Mouse (Mus musculus) embryonic fibroblast, embryonic 13.5 days (primary cell): Measurements from ENCODE around the gene Gatad1. TPM values are rescaled to one million over a fixed set of nuclear protein-coding genes. Genes with fewer than 3 reads are reported as not detected.
"Not testable (repeated sequence)": the region's sequence is repeated elsewhere in the genome, so short reads cannot be mapped to it uniquely, and the experiment has no call there.

ENCODE experiments used
- H3K27ac ChIP-seq: 2 replicates; pipeline ENCODE4 v1.5.1; 2012; ENCODE audit warnings: low read length, control low read depth, inconsistent platforms; ENCODE audit not compliant: insufficient read depth
- H3K4me1 ChIP-seq: 2 replicates; pipeline ENCODE4 v1.6.1; 2011; ENCODE audit warnings: low read length; ENCODE audit not compliant: control insufficient read depth, insufficient read depth
- H3K4me3 ChIP-seq: 2 replicates; pipeline ENCODE4 v1.5.1; 2011; ENCODE audit warnings: mild to moderate bottlenecking, control low read depth, low read length; ENCODE audit not compliant: insufficient read depth
- CTCF ChIP-seq: IDR thresholded peaks from 2 replicates; pipeline ENCODE4 v1.5.1; 2011; ENCODE audit warnings: mild to moderate bottlenecking, control low read depth, low read length, moderate library complexity, borderline replicate concordance; ENCODE audit not compliant: insufficient read depth
- POLR2A ChIP-seq: IDR thresholded peaks from 2 replicates; pipeline ENCODE4 v1.6.1; 2011; ENCODE audit warnings: low read depth, mild to moderate bottlenecking, control low read depth, low read length, moderate library complexity
- polyA plus RNA-seq: library from polyadenylated mRNA; stranded (reverse); fragments of >200 nt; gene quantifications from 2 replicates; pipeline ENCODE4 v1.2.4, GENCODE M21; 2011; ENCODE audit warnings: low read depth; ENCODE audit not compliant: missing spikeins, insufficient read length

Gene Gatad1
- polyA plus RNA-seq, 1 experiment, result 163 TPM

DNA sequence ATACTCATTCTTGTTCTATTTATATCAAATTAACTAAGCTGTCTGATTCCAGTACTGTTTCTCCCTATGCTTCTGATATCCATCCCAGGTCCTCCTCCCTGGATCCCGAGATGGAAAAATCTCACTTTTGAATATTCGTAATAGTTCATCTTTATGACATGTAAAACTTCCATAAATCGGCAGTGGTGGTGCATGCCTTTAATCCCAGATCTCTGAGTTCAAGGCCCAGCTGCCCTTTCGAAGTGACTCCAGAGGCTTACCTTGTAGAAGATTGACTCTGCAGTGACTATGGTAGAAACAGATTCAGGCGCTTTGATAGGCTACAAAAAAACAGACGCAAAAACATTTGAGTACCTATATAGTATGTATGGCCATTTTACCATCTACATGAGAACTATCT is 12.4 kb downstream of the Gatad1 start:
- no peak for TF ChIP-seq CTCF
- no peak for TF ChIP-seq POLR2A
- Histone ChIP-seq H3K27ac (no peak overlapping the region), H3K4me1 (no peaks in the 10 kb centered on the region), H3K4me3 (no peak overlapping the region)

DNA sequence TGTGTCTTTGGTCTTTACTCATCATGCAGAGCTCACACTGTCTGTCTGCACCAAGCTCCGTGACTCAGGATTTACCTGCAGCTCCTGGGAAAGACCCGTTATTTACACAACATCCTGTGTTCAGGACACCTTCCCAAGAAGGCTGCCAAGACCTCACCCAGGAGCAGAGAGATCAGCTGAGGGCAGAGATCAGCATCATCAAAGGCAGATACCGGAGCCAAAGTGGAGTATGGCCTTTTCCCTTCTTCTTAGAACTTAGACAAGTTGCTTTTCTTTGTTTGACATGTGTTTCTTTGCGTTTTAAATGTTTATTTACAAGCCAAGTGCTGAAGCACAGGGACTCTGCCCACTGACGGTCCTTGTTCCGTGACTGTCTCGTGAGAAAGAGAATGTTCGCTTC is 21.7 kb downstream of the Gatad1 start:
- H3K4me1 ChIP-seq, result no peaks in the 10 kb centered on the region
- H3K27ac ChIP-seq, result no peak overlapping the region
- TF ChIP-seq CTCF (no peak), POLR2A (no peak)
- no peak overlapping the region for H3K4me3 ChIP-seq

GRCm38 (mm10) chr5:3633951-3634350 is 23.0 kb downstream of the Gatad1 start:
- H3K4me1 ChIP-seq, result no peaks in the 10 kb centered on the region
- TF ChIP-seq POLR2A (no peak), CTCF (no peak)
- H3K4me3 ChIP-seq, result no peak overlapping the region
- no peak overlapping the region for H3K27ac ChIP-seq

DNA sequence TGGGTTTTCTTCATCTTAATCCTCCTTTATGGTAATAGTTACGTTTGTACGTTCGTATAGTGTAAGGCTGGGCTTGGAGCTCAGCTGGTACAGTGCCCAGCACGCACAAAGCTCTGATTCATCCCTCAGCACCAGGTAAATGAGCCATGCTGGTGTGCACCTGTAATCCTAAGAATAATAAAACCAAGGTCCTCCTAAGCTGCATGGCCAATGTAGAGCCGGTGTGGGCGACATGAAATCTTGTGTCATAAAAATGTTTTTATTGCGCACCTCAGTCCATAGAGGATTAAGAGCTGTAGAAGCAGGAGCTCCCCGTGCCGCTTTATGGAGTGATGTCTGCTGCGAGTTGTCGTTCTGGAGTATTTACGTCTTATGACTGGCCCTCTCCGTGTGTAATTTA is 23.7 kb downstream of the Gatad1 start:
- H3K4me3 ChIP-seq, result no peak overlapping the region
- no peaks in the 10 kb centered on the region for H3K4me1 ChIP-seq
- H3K27ac ChIP-seq, result no peak overlapping the region
- TF ChIP-seq CTCF (no peak), POLR2A (no peak)

DNA sequence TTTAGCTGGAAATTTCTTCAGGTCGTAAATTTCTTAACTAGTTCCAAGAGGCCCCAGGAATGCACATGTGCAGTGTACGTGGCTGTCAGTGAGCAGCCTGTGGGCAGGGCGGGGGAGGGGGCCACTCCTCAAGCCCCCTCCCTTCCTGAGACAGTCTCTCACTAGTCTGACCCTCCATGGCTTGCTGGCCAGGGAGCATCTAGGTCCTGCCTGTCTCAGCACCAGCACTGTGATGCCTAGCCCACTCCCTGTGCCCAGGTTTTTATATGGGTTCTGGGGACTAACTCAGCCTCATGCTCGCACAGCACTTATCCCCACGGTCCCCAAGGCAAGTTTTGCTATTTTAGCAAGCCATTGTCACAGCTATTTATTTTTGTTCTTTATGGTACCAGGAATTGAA is 24.7 kb downstream of the Gatad1 start:
- TF ChIP-seq CTCF (no peak), POLR2A (no peak)
- H3K27ac ChIP-seq, result no peak overlapping the region

DNA sequence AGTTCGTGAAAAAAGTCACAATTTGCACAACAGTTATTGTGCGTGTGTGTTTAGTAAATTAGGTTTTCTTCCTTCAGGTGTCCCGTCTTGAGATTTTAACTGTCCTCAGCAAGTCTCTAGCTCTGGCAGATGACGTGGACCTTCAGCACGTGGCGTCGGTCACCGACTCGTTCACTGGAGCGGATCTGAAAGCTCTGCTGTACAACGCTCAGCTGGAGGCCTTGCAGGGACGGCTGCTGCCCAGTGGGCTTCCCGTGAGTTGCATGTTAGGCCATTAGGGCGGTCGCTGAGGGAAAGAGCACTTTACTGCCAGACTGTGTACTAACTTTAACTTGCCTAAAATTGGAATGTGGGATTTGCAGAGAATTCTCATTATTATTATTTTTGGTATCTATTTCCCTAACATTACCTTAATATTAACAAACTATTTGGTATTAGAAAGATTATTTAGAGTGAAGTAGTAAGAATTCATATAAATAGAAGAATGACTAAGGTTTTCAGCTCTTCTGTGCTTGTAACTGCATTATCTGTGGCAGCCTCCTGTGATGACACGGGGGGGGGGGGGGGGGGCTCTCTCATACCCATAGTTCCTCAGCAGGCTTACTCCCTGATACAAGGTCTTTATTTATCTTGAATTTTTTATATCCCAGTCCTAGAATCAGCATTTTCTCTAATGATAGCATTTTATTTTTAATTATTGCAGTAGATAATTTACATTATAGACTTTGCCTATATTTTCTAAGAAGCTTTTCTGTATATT is 25.3 kb downstream of the Gatad1 start:
- H3K4me3 ChIP-seq, result no peak overlapping the region
- no peaks in the 10 kb centered on the region for H3K4me1 ChIP-seq
- H3K27ac ChIP-seq, result no peak overlapping the region
- TF ChIP-seq POLR2A (no peak), CTCF (no peak)

More for the DNA sequence above, 24.7 kb downstream of the Gatad1 start:
- H3K4me1 ChIP-seq, result no peaks in the 10 kb centered on the region
- H3K4me3 ChIP-seq, result no peak overlapping the region

- no peaks in the 10 kb centered on the region for H3K4me1 ChIP-seq
- H3K27ac ChIP-seq, result no peak overlapping the region
- no peak for TF ChIP-seq CTCF
- TF ChIP-seq POLR2A, result no peak
- no peak overlapping the region for H3K4me3 ChIP-seq
These were observed 26.9 kb downstream of the Gatad1 start for GRCm38 (mm10) chr5:3630055-3630454.

- Histone ChIP-seq H3K27ac (no peak overlapping the region), H3K4me1 (no peaks in the 10 kb centered on the region), H3K4me3 (no peak overlapping the region)
- TF ChIP-seq CTCF (no peak), POLR2A (no peak)
These were observed 36.5 kb downstream of the Gatad1 start for GRCm38 (mm10) chr5:3620486-3620885.

- not testable (repeated sequence) for H3K27ac ChIP-seq, H3K4me1 ChIP-seq
These were observed 45.1 kb downstream of the Gatad1 start for GRCm38 (mm10) chr5:3611835-3612234.

DNA sequence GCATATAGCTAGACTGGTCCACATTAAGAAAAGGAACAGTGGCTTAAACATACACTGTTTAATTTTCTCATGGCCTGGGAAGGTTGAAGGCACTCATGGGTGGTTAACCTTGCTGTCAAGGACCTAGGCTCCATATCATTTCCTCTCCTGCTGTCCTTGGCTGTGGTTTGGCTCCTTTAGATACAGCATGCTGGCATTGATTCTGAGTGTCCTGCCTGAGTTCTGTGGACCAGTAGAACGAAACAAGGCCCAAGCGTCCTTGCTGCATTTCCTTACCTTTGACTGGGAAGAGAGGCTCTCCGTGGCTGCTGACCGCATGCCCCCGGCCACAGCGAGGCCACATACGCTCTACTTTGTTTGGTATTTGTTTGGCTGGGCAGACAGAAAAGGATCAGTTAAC is 47.7 kb downstream of the Gatad1 start:
- Histone ChIP-seq H3K27ac (no peak overlapping the region), H3K4me1 (no peaks in the 10 kb centered on the region)
- no peak for TF ChIP-seq POLR2A
- no peak for TF ChIP-seq CTCF

More at GRCm38 (mm10) chr5:3611835-3612234, 45.1 kb downstream of the Gatad1 start:
- H3K4me3 ChIP-seq, result not testable (repeated sequence)

More for the DNA sequence above, 47.7 kb downstream of the Gatad1 start:
- no peak overlapping the region for H3K4me3 ChIP-seq
